Mouse (Mus musculus) liver, embryonic 11.5 days (tissue): Measurements from ENCODE around the gene Sp3. TPM values are rescaled to one million over a fixed set of nuclear protein-coding genes. Genes with fewer than 3 reads are reported as not detected.

Experiments used
- ATAC-seq: fragments of 200-750 bp; cut with Nextera tagmentation; replicated peaks from 2 replicates; pipeline ENCODE4 v1.8.0; 2017; ENCODE audit warnings: moderate number of reproducible peaks, mild to moderate bottlenecking, moderate TSS enrichment, moderate library complexity; ENCODE audit not compliant: low FRiP score
- DNase-seq: peaks from one replicate; pipeline ENCODE4 v3.0.0-alpha.2; 2017; ENCODE audit warnings: low spot score
- H3K27ac ChIP-seq: fragments of 300-500 bp; sonication (generic); 2 replicates; pipeline ENCODE4 v1.5.1; 2014; ENCODE audit warnings: mild to moderate bottlenecking, low read depth, low read length, control low read depth
- H3K27me3 ChIP-seq: fragments of 300-500 bp; sonication (generic); replicated peaks from 2 replicates; pipeline ENCODE4 v1.6.1; 2014; ENCODE audit warnings: low read length, mixed read lengths; ENCODE audit not compliant: control insufficient read depth, insufficient read depth
- H3K36me3 ChIP-seq: fragments of 300-500 bp; sonication (generic); 2 replicates; pipeline ENCODE4 v1.6.1; 2014; ENCODE audit warnings: mild to moderate bottlenecking, low read length, moderate library complexity, mixed read lengths; ENCODE audit not compliant: control insufficient read depth, insufficient read depth
- H3K4me1 ChIP-seq: fragments of 300-500 bp; sonication (generic); replicated peaks from 2 replicates; pipeline ENCODE4 v1.6.1; 2014; ENCODE audit warnings: low read length, mixed read lengths; ENCODE audit not compliant: control insufficient read depth, insufficient read depth
- H3K4me2 ChIP-seq: fragments of 300-500 bp; sonication (generic); 2 replicates; pipeline ENCODE4 v1.6.1; 2014; ENCODE audit warnings: mild to moderate bottlenecking, control low read depth, moderate library complexity
- H3K4me3 ChIP-seq: fragments of 300-500 bp; sonication (generic); 2 replicates; pipeline ENCODE4 v1.5.1; 2014; ENCODE audit warnings: low read depth, low read length, control low read depth
- H3K9ac ChIP-seq: fragments of 300-500 bp; sonication (generic); 2 replicates; pipeline ENCODE4 v1.6.1; 2014; ENCODE audit warnings: low read depth, low read length, control low read depth
- H3K9me3 ChIP-seq: fragments of 300-500 bp; sonication (generic); 2 replicates; pipeline ENCODE4 v1.6.1; 2016; ENCODE audit warnings: low read length, inconsistent platforms, mixed read lengths; ENCODE audit not compliant: control insufficient read depth
- WGBS: fragments of 180-500 bp; shearing (Covaris S2); extraction: QIAGEN DNeasy Blood & Tissue Kit; methylation state at CpG from one replicate; pipeline ENCODE4 v1.1.7; 2014; 5-methylcytosine and 5-hydroxymethylcytosine counted together
- polyA plus RNA-seq: library from polyadenylated mRNA; unstranded; fragments of >200 nt; fragmentation: Nextera tagmentation; extraction: Ambion mirVana; gene quantifications from 2 replicates; pipeline ENCODE4 v1.2.1, GENCODE M21; 2014

Sp3 gene
- polyA plus RNA-seq, 1 experiment from 2014 or later, result 49.6 TPM

DNA sequence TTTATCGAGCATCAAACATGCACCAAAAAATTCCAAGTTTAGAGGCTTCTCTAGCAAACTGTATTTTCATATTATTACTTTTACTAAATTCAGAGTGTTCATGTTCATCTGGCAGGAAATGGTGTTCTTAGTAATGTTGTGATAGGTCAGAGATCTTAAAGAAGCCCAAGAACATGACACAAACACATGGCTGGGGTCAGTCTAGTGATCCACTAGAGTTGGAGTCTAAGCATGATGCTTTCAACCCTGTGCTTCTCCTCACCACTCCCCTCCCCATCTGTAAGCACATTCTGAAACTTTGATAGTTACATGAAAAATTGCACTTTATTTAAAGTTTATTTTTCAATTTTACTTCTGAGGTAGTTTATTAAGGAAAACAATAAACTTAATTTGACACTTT is 3.0 kb downstream of the Sp3 start:
- ATAC-seq (no peak), DNase-seq (no peak)
- Histone ChIP-seq H3K4me1 (peaks cover 20% of the 10 kb centered on the region), H3K4me3 (peak overlapping the region; percentile 21; the same call in 1 of the 2 replicates), H3K4me2 (peak overlapping the region; percentile 61), H3K36me3 (no peaks in the 10 kb centered on the region), H3K27me3 (no peaks in the 10 kb centered on the region), H3K27ac (no peak overlapping the region), H3K9ac (no peak overlapping the region), H3K9me3 (no peaks in the 10 kb centered on the region)
- 85% methylated on average over 1 of the region's 1 CpGs for WGBS

DNA sequence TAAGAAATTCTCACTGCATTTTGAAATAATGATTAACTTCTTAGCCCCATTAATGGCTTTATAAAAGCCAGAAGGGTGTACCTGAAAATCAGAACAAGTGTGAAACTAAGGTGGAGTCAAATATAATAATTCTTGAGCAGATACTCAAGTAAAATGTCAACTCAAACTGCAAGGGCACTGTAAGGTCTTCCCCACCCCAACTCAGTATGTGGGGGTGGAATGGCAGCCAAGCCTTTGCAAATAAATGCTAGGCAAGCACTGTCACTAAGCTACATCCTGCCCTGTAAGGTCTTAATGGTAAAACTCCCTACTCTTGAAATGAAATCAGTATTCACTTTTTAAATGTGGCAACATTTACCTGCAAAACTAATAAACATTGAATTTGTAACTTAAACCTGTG is 4.2 kb downstream of the Sp3 start:
- no peak overlapping the region for H3K4me3 ChIP-seq
- H3K4me1 ChIP-seq, result peaks cover 18% of the 10 kb centered on the region
- ATAC-seq (no peak), DNase-seq (no peak)
- H3K36me3 ChIP-seq, result peaks cover 3% of the 10 kb centered on the region
- H3K9me3 ChIP-seq, result no peaks in the 10 kb centered on the region
- no peak overlapping the region; the same call in 1 of the 2 replicates for H3K4me2 ChIP-seq
- no peak overlapping the region for H3K9ac ChIP-seq
- H3K27me3 ChIP-seq, result no peaks in the 10 kb centered on the region
- H3K27ac ChIP-seq, result no peak overlapping the region

DNA sequence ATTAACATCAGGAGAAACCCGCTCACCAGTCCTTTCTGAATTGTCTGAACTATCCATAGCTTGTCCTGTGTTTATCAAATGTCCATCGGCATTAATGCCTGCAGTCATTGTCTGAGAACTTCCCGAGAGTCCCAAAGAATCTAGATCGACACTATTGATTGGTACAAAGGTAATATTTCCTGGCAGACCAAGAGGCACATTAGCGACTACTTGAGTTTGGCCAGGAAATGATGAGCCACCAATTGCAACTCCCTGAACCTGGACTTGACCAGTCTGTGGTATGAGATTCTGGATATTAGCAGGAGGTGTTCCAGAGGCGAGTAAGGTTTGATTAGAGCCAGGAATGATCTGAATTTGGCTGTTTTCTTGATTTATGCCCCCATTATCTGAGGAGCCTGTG is 9.4 kb downstream of the Sp3 start:
- Histone ChIP-seq H3K27ac (no peak overlapping the region), H3K4me1 (peaks cover 7% of the 10 kb centered on the region), H3K27me3 (no peaks in the 10 kb centered on the region), H3K4me2 (no peak overlapping the region), H3K9ac (no peak overlapping the region), H3K9me3 (no peaks in the 10 kb centered on the region), H3K36me3 (peaks cover 15% of the 10 kb centered on the region), H3K4me3 (no peak overlapping the region)
- DNase-seq, result no peak
- no peak for ATAC-seq
- 89% methylated on average over 6 of the region's 6 CpGs for WGBS

DNA sequence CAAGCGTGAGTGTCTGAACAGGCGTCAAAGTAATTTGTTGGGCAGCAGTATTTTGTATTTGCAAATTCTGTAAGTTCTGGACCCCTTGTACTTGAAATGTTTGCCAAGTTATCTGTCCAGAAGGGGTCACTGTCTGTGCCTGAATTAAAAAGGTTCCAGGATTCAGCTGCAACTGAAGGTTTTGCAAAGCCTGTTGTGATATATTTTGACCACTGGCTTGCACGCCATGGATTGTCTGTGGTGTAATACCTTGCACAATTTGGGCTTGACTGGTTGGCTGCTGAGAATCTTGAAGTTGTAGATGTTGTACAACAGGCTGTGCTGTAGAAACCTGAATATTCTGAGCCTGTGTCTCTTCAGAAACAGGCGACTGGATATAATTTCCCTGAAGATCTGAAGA is 9.9 kb downstream of the Sp3 start:
- Histone ChIP-seq H3K27ac (no peak overlapping the region), H3K4me3 (no peak overlapping the region), H3K9ac (no peak overlapping the region), H3K4me2 (no peak overlapping the region), H3K36me3 (peaks cover 15% of the 10 kb centered on the region), H3K4me1 (peaks cover 3% of the 10 kb centered on the region; the same call in 1 of the 2 replicates), H3K9me3 (no peaks in the 10 kb centered on the region), H3K27me3 (no peaks in the 10 kb centered on the region)
- no peak for ATAC-seq
- 92% methylated on average over 4 of the region's 4 CpGs for WGBS
- no peak for DNase-seq

DNA sequence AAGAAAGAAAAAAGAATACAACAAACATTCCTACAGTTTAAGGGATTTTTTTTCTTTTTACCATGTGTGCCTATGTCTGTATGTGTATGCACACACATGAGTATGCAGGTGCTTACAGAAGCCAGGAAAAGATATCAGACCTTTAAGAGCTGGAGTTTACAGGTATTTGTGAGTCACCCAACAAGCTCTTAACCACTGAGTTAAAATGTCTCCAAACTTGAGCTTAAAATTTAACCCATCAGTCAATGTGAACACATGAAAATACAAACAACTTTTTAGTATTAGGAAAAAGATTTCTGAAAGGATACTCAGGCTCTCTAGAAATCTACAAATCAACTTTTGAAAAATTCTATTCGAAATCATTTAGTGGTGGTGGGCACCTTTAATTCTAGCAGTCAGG is 11.7 kb downstream of the Sp3 start:
- no peak overlapping the region for H3K4me3 ChIP-seq
- H3K4me2 ChIP-seq, result no peak overlapping the region
- H3K27ac ChIP-seq, result no peak overlapping the region
- DNase-seq, result no peak
- no peak overlapping the region for H3K9ac ChIP-seq
- H3K9me3 ChIP-seq, result no peaks in the 10 kb centered on the region
- H3K27me3 ChIP-seq, result no peaks in the 10 kb centered on the region
- 85% methylated on average over 1 of the region's 1 CpGs for WGBS
- ATAC-seq, result no peak
- H3K36me3 ChIP-seq, result peaks cover 15% of the 10 kb centered on the region
- peaks cover 3% of the 10 kb centered on the region; the same call in 1 of the 2 replicates for H3K4me1 ChIP-seq

DNA sequence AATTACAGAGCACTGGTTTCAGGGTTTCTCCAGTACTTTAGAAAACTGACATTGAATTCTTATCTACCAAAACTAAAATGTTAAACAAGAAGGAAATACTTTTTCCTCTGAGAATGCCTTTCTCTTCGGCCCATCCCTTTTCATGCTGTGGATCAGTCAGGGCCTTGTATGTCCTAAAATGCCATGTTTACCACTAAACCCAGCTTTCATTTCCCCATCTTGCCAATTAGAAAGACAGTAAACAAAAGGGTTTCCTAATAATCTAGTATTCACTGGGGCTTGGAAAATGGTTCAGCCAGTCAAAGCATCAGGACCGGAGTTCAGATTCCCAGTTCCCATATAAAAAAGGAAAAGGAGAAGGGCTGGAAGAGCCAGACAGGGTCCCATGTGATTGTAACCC is 14.8 kb downstream of the Sp3 start:
- 91% methylated on average over 2 of the region's 2 CpGs for WGBS

DNA sequence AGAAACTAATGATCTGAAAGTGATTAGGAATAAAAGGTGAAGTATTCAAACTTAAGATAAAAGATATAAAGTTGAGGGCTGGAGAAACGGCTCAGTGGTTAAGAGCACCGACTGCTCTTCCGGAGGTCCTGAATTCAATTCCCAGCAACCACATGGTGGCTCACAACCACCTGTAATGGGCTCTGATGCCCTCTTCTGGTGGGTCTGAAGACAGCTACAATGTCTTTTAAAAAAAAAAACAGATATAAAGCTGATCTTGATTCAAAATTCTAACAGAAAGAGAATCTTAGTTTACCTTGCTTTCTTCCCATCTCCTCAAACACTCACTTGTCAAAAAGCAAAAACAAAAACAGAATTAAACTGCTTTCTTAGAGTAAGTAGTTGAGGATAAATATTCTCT is 23.8 kb downstream of the Sp3 start:
- H3K9me3 ChIP-seq, result no peaks in the 10 kb centered on the region
- DNase-seq (no peak), ATAC-seq (no peak)
- H3K4me3 ChIP-seq, result no peak overlapping the region
- H3K27ac ChIP-seq, result no peak overlapping the region
- WGBS, result 96% methylated on average over 3 of the region's 3 CpGs
- 0 out of 2 replicates have a peak, but pooled peaks cover 4% of the 10 kb centered on the region for H3K4me1 ChIP-seq
- H3K27me3 ChIP-seq, result no peaks in the 10 kb centered on the region
- H3K36me3 ChIP-seq, result peaks cover 22% of the 10 kb centered on the region
- H3K9ac ChIP-seq, result no peak overlapping the region
- no peak overlapping the region for H3K4me2 ChIP-seq

More for the DNA sequence above, 14.8 kb downstream of the Sp3 start:
- H3K9me3 ChIP-seq, result no peaks in the 10 kb centered on the region
- no peaks in the 10 kb centered on the region; the same call in 1 of the 2 replicates for H3K4me1 ChIP-seq
- H3K27ac ChIP-seq, result no peak overlapping the region
- no peak overlapping the region for H3K4me2 ChIP-seq
- H3K4me3 ChIP-seq, result no peak overlapping the region
- DNase-seq (no peak), ATAC-seq (no peak)
- H3K27me3 ChIP-seq, result no peaks in the 10 kb centered on the region
- H3K9ac ChIP-seq, result no peak overlapping the region
- H3K36me3 ChIP-seq, result peaks cover 16% of the 10 kb centered on the region

DNA sequence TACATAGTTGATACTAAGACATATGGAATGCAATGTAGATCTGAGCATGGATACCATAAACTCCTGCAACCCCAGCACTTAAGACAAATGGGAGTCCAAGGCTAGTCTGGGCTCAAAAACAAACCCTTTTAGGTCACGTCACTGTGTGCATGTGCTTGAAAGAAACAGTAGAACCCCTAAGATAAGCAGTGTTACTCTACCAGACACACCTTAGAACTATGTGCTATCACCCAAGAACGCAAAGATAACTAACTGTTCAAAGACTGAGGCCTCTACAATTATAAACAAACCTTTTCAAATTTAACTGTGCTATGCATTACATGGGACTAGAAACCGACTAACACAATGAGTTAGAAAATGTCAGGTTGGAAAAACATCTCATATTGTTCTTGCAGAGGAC is 27.3 kb downstream of the Sp3 start:
- H3K9ac ChIP-seq, result no peak overlapping the region
- 0 out of 2 replicates have a peak, but pooled peaks cover 4% of the 10 kb centered on the region for H3K4me1 ChIP-seq
- H3K9me3 ChIP-seq, result no peaks in the 10 kb centered on the region
- H3K36me3 ChIP-seq, result peaks cover 12% of the 10 kb centered on the region; the same call in 1 of the 2 replicates
- H3K27ac ChIP-seq, result no peak overlapping the region
- DNase-seq (no peak), ATAC-seq (peak; percentile 65)
- H3K27me3 ChIP-seq, result no peaks in the 10 kb centered on the region
- H3K4me2 ChIP-seq, result no peak overlapping the region
- H3K4me3 ChIP-seq, result no peak overlapping the region
- WGBS, result 71% methylated on average over 3 of the region's 3 CpGs

DNA sequence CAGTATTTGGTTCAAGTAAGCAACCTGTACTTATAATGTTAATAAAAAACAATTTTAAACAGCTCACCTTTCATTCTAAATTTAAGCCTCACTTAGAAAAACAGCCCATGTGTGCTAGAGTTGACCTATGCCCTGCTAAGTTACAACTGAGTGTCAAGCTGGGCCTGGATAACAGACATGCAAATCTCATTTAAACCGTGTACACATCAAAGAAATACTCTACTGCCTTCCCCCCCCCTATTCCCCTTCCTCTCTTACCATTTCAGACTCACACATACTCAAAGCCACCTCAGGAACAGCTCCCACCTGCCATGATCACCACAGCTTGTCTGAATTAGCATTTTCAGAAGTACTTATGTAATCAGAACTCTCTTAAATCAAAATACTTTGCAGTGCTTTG is 44.3 kb downstream of the Sp3 start:
- Histone ChIP-seq H3K4me3 (no peak overlapping the region), H3K27ac (no peak overlapping the region), H3K9ac (no peak overlapping the region), H3K36me3 (peaks cover 6% of the 10 kb centered on the region), H3K27me3 (no peaks in the 10 kb centered on the region), H3K9me3 (no peaks in the 10 kb centered on the region), H3K4me1 (no peaks in the 10 kb centered on the region), H3K4me2 (no peak overlapping the region)
- DNase-seq, result no peak
- 32% methylated on average over 1 of the region's 1 CpGs for WGBS
- ATAC-seq, result no peak
